Mouse (Mus musculus) MEL (cell line): ENCODE results near the gene Sh3bp4.

Source experiments
- CTCF ChIP-seq, 3 experiments: IDR thresholded peaks in 2 of 3; conservative IDR thresholded peaks in 1 of 3; 2 replicates each; pipeline ENCODE4 v1.5.1; 2011 to 2012; ENCODE audit warnings: low read length in 3 of 3, low read depth in 2 of 3, mild to moderate bottlenecking in 2 of 3, improper control_type of control experiment in 1 of 3, inconsistent platforms in 1 of 3, mixed read lengths in 1 of 3, moderate library complexity in 1 of 3; ENCODE audit not compliant: control insufficient read depth in 1 of 3, insufficient read depth in 1 of 3, poor library complexity in 1 of 3, severe bottlenecking in 1 of 3
- E2F4 ChIP-seq: IDR thresholded peaks from 2 replicates; pipeline ENCODE4 v1.6.1; 2011; ENCODE audit warnings: low read depth, low read length, improper control_type of control experiment, borderline replicate concordance
- ETS1 ChIP-seq: IDR thresholded peaks from 2 replicates; pipeline ENCODE4 v1.6.1; 2012; ENCODE audit warnings: low read depth, mild to moderate bottlenecking, inconsistent platforms, low read length, improper control_type of control experiment, moderate library complexity
- GATA1 ChIP-seq: IDR thresholded peaks from 2 replicates; pipeline ENCODE4 v1.6.1; 2011; ENCODE audit warnings: low read depth, low read length, improper control_type of control experiment
- JUND ChIP-seq: IDR thresholded peaks from 2 replicates; pipeline ENCODE4 v1.6.1; 2011; ENCODE audit warnings: low read depth, mild to moderate bottlenecking, improper control_type of control experiment, low read length
- MEF2A ChIP-seq: IDR thresholded peaks from 2 replicates; pipeline ENCODE4 v1.6.1; 2014; ENCODE audit warnings: low read depth, mild to moderate bottlenecking, inconsistent platforms, low read length, improper control_type of control experiment; ENCODE audit not compliant: poor library complexity, insufficient replicate concordance, severe bottlenecking; ENCODE audit errors: extremely low read depth
- MXI1 ChIP-seq: IDR thresholded peaks from 2 replicates; pipeline ENCODE4 v1.6.1; 2011; ENCODE audit warnings: mild to moderate bottlenecking, low read depth, low read length, improper control_type of control experiment
- MYB ChIP-seq: IDR thresholded peaks from 2 replicates; pipeline ENCODE4 v1.6.1; 2011; ENCODE audit warnings: mild to moderate bottlenecking, low read depth, low read length, improper control_type of control experiment
- NRF1 ChIP-seq: IDR thresholded peaks from 2 replicates; pipeline ENCODE4 v1.6.1; 2014; ENCODE audit warnings: low read depth, mild to moderate bottlenecking, inconsistent platforms, low read length, improper control_type of control experiment, moderate library complexity; ENCODE audit not compliant: poor library complexity, insufficient read depth, severe bottlenecking
- POLR2A ChIP-seq, 2 experiments: IDR thresholded peaks; 2 replicates each; pipeline ENCODE4 v1.6.1; 2011 to 2012; ENCODE audit warnings: low read length in 2 of 2, mild to moderate bottlenecking in 2 of 2, control low read depth in 1 of 2, improper control_type of control experiment in 1 of 2, low read depth in 1 of 2, moderate library complexity in 1 of 2; ENCODE audit not compliant: control insufficient read depth in 1 of 2, insufficient read depth in 1 of 2, poor library complexity in 1 of 2
- SIN3A ChIP-seq: IDR thresholded peaks from 2 replicates; pipeline ENCODE4 v1.6.1; 2012; ENCODE audit warnings: low read length, improper control_type of control experiment, inconsistent platforms
- USF1 ChIP-seq: IDR thresholded peaks from 2 replicates; pipeline ENCODE4 v1.6.1; 2014; ENCODE audit warnings: low read depth, mild to moderate bottlenecking, inconsistent platforms, low read length, improper control_type of control experiment, moderate library complexity
- ZC3H11A ChIP-seq: IDR thresholded peaks from 2 replicates; pipeline ENCODE4 v1.6.1; 2012; ENCODE audit warnings: low read depth, mild to moderate bottlenecking, inconsistent platforms, low read length, improper control_type of control experiment

DNA sequence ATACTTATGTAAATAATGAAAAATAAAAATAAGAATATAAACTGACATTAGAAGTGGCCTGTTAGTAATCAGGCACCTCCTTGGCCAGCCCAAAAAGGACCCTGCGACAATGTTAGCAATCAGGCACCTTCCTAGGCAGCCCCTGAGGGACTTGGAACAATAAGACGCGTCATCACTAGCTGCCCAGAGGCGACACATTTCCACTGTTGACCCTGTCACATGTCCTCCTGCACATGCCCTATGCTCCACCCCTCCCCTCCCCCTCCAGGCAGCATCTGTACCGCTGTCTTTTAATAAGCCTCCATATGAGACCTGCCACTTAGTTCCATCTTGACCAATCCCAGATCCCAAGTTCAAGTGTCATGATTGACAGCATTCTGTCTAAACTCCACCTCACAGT lies 119.0 kb downstream of the Sh3bp4 start:
- TF ChIP-seq CTCF (IDR thresholded peaks at IDR 0.05 in 2 of 3, conservative IDR thresholded peaks at IDR 0.05 in 1 of 3; ENCODE audit: control insufficient read depth in 1 of 3, insufficient read depth in 1 of 3, low read depth in 2 of 3, low read length in 3 of 3, poor library complexity in 1 of 3, severe bottlenecking in 1 of 3): no peak
- TF ChIP-seq GATA1: no peak
- no peak for TF ChIP-seq ZC3H11A
- no peak for TF ChIP-seq USF1
- TF ChIP-seq NRF1: no peak
- TF ChIP-seq JUND: no peak
- no peak for TF ChIP-seq MEF2A
- no peak for TF ChIP-seq MYB
- no peak for TF ChIP-seq E2F4
- TF ChIP-seq POLR2A (IDR thresholded peaks at IDR 0.05; ENCODE audit: control insufficient read depth in 1 of 2, insufficient read depth in 1 of 2, low read depth in 1 of 2, low read length in 2 of 2, poor library complexity in 1 of 2): no peak
- no peak for TF ChIP-seq SIN3A
- TF ChIP-seq ETS1: no peak
- no peak for TF ChIP-seq MXI1
